Mouse (Mus musculus): ENCODE data around the gene Nlrc4.

DNA sequence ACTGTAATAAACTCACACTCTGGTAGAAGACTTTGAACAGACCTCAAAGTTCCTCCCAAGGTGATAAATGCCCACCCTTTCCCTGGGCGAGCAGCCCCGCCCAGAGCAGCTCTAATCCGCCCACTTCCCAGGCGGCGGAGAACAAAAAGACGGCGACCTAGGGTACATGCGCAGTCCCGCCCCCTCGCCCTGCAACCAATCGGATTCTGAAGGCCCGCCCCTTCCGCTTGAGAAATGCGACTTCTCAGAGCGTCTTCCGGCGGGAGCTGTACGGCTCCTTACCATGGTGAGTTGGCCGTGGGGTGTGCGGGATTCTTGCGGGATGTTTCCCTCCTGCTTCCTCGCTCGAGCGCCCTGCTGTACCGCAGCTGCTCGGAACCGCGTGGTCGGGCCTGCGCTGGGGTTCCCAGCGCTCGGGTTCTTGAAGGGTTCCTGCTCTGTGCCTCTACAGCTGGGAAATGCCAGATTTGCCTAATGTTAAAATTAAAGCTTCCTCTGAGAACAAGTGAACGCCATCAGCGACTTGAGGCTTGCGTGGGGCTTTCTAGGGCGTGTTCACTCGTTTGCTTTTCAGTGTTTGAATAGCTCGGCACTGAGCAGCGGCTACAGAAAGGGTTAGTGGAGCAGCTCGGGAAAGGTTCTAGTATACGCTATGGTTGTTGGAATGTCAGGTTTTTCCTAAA, 63.4 kb downstream of the Nlrc4 start, which contains the start of gene Slc30a6:
- peak; percentile 92 for TF ChIP-seq POLR2A (IDR thresholded peaks at IDR 0.05; ENCODE audit: insufficient read depth, low read depth, low read length)
- TF ChIP-seq EP300 (IDR thresholded peaks at IDR 0.05; ENCODE audit: insufficient read depth, low read depth, low read length), result 0 out of 2 replicates have a peak, but pooled peaks have one; percentile 32

Data from heart, adult 2 months (tissue).